Mouse (Mus musculus) spleen, adult 2 months (tissue): ENCODE results near the gene Pds5a. TPM values are rescaled to one million over a fixed set of nuclear protein-coding genes. Genes with fewer than 3 reads are reported as not detected.

Source experiments
- DNase-seq, 2 experiments: peaks; one replicate each; pipeline versions ENCODE4 v3.0.0 to v3.0.0-alpha.2; 2012 to 2021; ENCODE audit warnings: low spot score in 2 of 2, low read depth in 1 of 2
- H3K27ac ChIP-seq: fragments of 200-500 bp; 2 replicates; pipeline ENCODE4 v1.5.1; 2012; ENCODE audit warnings: low read length, inconsistent platforms; ENCODE audit not compliant: insufficient read depth
- H3K27me3 ChIP-seq: fragments of 200-500 bp; 2 replicates; pipeline ENCODE4 v1.6.1; 2012; ENCODE audit warnings: mild to moderate bottlenecking, moderate library complexity, low read length, inconsistent platforms; ENCODE audit not compliant: control insufficient read depth, insufficient read depth
- H3K36me3 ChIP-seq: fragments of 200-500 bp; 2 replicates; pipeline ENCODE4 v1.6.1; 2012; ENCODE audit warnings: mild to moderate bottlenecking, low read length, inconsistent platforms; ENCODE audit not compliant: control insufficient read depth, insufficient read depth
- H3K4me1 ChIP-seq: fragments of 200-500 bp; 2 replicates; pipeline ENCODE4 v1.6.1; 2011; ENCODE audit warnings: inconsistent platforms; ENCODE audit not compliant: control insufficient read depth, insufficient read depth, insufficient read length
- H3K4me3 ChIP-seq: fragments of 200-500 bp; 2 replicates; pipeline ENCODE4 v1.5.1; 2011; ENCODE audit warnings: mild to moderate bottlenecking, inconsistent platforms; ENCODE audit not compliant: insufficient read depth, insufficient read length; ENCODE audit errors: extremely low read depth
- CTCF ChIP-seq: fragments of 200-500 bp; IDR thresholded peaks from 2 replicates; pipeline ENCODE4 v1.5.1; 2011; ENCODE audit warnings: mild to moderate bottlenecking, inconsistent platforms; ENCODE audit not compliant: insufficient read depth, insufficient read length, insufficient replicate concordance; ENCODE audit errors: extremely low read depth
- POLR2A ChIP-seq: fragments of 200-500 bp; IDR thresholded peaks from 2 replicates; pipeline ENCODE4 v1.6.1; 2011; ENCODE audit warnings: low read depth, low read length, inconsistent platforms
- WGBS: fragments of 180-500 bp; shearing (Covaris S2); methylation state at CpG from one replicate; pipeline ENCODE4 v1.1.7; 2018; 5-methylcytosine and 5-hydroxymethylcytosine counted together
- polyA plus RNA-seq: library from polyadenylated mRNA; depleted of rRNA; stranded (reverse); fragments of >200 nt; gene quantifications from 2 replicates; pipeline ENCODE4 v1.2.3, GENCODE M21; 2012

Gene Pds5a
- polyA plus RNA-seq, 1 experiment: 12.8 TPM

DNA sequence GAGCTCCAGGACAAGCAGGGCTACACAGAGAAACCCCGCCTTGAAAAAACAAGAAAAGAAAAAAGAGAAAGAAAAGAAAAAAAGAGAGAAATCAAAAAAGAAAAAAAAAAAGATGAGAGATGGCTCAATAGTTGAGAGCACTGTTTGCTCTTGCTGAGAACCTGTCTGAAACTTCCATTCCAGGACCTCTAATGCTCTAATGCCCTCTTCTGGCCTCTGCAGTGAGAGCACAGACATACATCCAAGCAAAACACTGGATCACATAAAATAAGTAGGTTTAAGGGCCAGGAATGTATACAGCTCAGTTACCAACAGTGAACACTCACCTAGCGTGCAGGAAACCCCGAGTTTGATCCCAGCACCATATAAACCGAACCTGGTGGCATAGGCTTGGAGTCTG lies 8.1 kb upstream of the Pds5a start:
- TF ChIP-seq POLR2A (no peak), CTCF (no peak)
- H3K4me1 ChIP-seq: no peaks in the 10 kb centered on the region
- no peaks in the 10 kb centered on the region for H3K27me3 ChIP-seq
- 90% methylated on average over 4 of the region's 4 CpGs for WGBS
- no peak for DNase-seq
- no peaks in the 10 kb centered on the region for H3K36me3 ChIP-seq
- H3K27ac ChIP-seq: no peak overlapping the region
- no peak overlapping the region for H3K4me3 ChIP-seq

DNA sequence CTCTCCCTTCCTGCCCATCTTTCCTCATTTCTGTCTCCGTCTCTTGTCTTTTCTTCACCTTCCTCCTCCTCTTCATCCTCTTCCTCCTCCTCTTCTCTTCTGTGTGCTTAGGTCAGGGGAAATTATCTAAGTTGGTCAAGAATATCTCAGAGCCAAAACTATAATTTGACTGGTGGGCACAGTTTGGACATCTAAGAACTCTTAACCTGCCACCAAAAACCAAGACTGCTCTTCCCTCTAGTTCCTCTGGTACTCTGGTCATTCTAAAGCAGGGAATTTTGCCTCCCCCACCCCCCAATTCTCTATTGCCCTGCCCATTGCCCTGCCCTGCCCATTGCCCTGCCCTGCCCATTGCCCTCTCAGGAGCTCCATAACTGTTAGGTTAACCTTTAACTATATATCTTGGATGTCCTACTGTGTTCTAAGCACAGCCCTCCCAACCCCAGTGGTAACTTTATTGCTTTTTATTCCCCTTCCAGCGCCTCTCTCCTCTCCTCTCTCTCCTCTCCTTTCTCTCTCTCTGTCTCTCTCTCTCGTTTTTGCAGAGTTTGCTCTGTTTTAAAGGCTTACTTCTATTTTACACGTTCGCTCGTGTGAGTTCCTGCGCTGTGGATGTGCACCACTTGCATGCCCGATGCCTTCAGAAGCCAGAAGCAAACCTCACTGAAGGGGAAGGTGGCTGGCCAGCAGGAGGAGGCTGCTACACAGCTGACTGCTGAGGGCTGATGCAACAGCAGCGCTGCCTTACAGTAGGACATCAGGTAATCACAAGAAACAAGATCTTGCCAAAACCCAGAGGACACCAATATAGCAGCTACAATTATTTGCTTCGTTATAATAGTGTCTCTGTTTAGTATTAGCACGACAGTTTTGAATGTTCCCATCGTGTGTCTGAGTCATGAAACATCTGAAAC lies 6.9 kb upstream of the Pds5a start:
- no peak for TF ChIP-seq CTCF
- no peak for TF ChIP-seq POLR2A
- no peak overlapping the region for H3K4me3 ChIP-seq
- no peak overlapping the region for H3K27ac ChIP-seq
- no peaks in the 10 kb centered on the region for H3K36me3 ChIP-seq
- H3K4me1 ChIP-seq: no peaks in the 10 kb centered on the region
- no peak for DNase-seq
- H3K27me3 ChIP-seq: no peaks in the 10 kb centered on the region
- 81% methylated on average over 12 of the region's 12 CpGs for WGBS

DNA sequence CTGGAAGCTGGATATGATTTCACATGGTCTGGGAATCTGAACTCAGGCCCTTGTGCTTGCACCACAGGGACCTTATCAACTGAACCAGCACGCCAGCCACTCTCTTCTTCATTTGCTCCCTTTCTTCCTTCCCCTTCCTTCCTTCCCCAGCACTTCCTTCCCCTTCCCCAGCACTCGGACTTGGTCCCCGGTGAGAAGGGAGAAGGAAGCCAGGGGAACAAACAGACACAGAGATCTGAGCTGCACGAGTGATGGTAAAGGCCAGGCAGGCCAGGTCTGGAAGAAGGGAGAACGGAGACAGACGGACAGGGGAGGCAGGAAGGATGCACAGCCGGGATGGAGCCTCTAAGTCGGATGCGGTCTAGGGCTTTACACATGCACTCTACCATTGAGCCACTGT lies 5.2 kb upstream of the Pds5a start:
- Histone ChIP-seq H3K4me3 (no peak overlapping the region), H3K4me1 (peaks cover 3% of the 10 kb centered on the region; the same call in 1 of the 2 replicates), H3K27me3 (no peaks in the 10 kb centered on the region), H3K36me3 (no peaks in the 10 kb centered on the region), H3K27ac (no peak overlapping the region)
- 62% methylated on average over 9 of the region's 9 CpGs for WGBS
- TF ChIP-seq POLR2A (no peak), CTCF (no peak)
- no peak for DNase-seq

DNA sequence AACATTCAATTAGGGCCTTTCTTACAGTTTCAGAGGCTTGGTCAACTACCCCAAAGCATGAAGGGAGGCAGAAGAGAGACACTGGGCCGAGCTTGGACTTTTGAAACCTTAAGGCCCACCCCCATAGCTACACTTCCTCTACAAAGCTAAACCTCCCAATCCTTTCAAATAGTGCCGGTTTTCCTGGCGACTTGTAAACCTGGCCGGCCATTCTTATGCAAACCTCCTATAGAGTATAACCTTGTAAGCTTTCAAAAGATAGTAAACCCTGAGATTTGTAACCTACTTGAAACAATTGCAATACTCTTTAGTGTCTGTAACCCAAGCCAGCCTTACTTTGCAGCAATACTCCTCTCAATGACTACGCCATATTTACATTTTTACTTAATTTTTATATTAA lies 2.0 kb upstream of the Pds5a start:
- 95% methylated on average over 5 of the region's 5 CpGs for WGBS
- TF ChIP-seq CTCF (no peak), POLR2A (no peak)
- no peak for DNase-seq
- Histone ChIP-seq H3K4me3 (no peak overlapping the region), H3K27me3 (no peaks in the 10 kb centered on the region), H3K4me1 (peaks cover 6% of the 10 kb centered on the region), H3K36me3 (0 out of 2 replicates have a peak, but pooled peaks cover 2% of the 10 kb centered on the region), H3K27ac (no peak overlapping the region)

DNA sequence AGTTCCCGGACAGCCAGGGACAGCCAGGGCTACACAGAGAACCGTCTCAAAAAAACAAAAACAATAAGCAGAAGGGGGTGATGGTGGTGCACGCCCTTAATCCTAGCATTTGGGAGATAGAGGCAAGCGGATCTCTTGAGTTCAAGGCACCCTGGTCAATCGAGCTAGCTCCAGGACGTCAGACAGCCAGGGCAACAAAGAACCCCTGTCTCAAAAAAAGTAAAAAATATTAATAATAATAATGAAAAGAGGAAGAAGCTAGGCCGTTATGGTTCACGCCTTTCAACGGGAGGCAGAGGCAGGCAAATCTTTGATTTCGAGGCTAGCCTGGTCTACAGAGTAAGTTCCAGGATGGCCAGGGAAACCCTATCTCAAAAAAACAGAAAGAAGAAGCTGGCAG lies 1.1 kb upstream of the Pds5a start:
- Histone ChIP-seq H3K4me3 (peak overlapping the region; percentile 21; the same call in 1 of the 2 replicates), H3K36me3 (0 out of 2 replicates have a peak, but pooled peaks cover 2% of the 10 kb centered on the region), H3K27ac (peak overlapping the region; percentile 95), H3K27me3 (no peaks in the 10 kb centered on the region), H3K4me1 (peaks cover 6% of the 10 kb centered on the region)
- TF ChIP-seq POLR2A: no peak
- no peak for TF ChIP-seq CTCF
- WGBS: 68% methylated on average over 10 of the region's 10 CpGs
- no peak for DNase-seq

DNA sequence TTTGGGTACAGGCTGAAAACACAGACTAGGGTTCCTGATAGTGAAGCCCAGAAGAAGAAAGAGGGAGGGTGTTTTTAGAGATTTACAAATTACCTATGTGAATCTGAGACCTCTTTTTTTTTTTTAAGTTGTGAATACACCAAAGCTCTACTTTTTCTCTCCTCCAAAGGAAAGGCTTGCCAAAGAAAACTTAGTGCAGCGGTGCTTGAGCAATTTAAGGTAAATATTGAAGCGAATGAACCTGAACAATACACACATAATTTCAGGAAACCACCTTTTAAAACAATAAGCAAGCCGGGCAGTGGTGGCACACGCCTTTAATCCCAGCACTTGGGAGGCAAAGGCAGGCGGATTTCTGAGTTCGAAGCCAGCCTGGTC lies 675 bp upstream of the Pds5a start:
- Histone ChIP-seq H3K27ac (peak overlapping the region; percentile 95), H3K4me3 (peak overlapping the region; percentile 69), H3K27me3 (no peaks in the 10 kb centered on the region), H3K36me3 (0 out of 2 replicates have a peak, but pooled peaks cover 2% of the 10 kb centered on the region), H3K4me1 (peaks cover 6% of the 10 kb centered on the region)
- no peak for DNase-seq
- WGBS: 19% methylated on average over 6 of the region's 6 CpGs
- TF ChIP-seq POLR2A: no peak
- TF ChIP-seq CTCF: no peak

DNA sequence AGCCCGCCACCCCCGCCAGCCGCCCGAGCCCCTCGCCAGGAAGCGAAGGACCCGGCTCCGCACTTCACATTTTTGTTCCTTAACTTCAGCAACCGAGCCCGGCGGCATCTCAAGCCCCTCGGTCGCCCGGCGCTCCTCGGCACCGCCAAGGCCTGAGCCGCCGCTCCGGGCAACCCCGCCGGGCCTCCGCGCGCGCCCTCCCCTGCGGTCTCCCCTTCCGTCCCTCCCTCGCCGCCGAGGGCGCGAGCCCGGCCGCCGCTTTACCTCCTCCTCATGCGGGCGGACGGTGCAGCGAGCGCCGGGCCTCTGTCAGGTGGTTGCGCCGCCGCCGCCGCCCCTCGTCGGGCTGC lies 612 bp downstream of the Pds5a start:
- Histone ChIP-seq H3K4me3 (peak overlapping the region; percentile 69), H3K36me3 (0 out of 2 replicates have a peak, but pooled peaks cover 2% of the 10 kb centered on the region), H3K27me3 (no peaks in the 10 kb centered on the region), H3K27ac (peak overlapping the region; percentile 95), H3K4me1 (peaks cover 6% of the 10 kb centered on the region)
- TF ChIP-seq CTCF: no peak
- TF ChIP-seq POLR2A: no peak
- DNase-seq: peak in 1 of 2 experiments; percentile 64
- WGBS: under 1% methylated on average over 42 of the region's 49 CpGs
